Mouse (Mus musculus): ENCODE measurements around the gene Myl7. TPM values are rescaled to one million over a fixed set of nuclear protein-coding genes. Genes with fewer than 3 reads are reported as not detected.

Gene Myl7
- polyA plus RNA-seq, 1 experiment: not detected

Other genes with a start within 250 kb of the Myl7 start
- gene Mrps24, start 183.1 kb downstream of the Myl7 start, polyA plus RNA-seq (2012; ENCODE audit: insufficient read depth, insufficient read length, missing spikeins): 191 and 238 TPM in 2 replicates
- 30.8 and 34.1 TPM in 2 replicates for gene Urgcp, start 136.4 kb downstream of the Myl7 start, polyA plus RNA-seq (2012; ENCODE audit: insufficient read depth, insufficient read length, missing spikeins)
- 18.7 and 21.8 TPM in 2 replicates for gene Dbnl, start 110.3 kb downstream of the Myl7 start, polyA plus RNA-seq (2012; ENCODE audit: insufficient read depth, insufficient read length, missing spikeins)
- 40.4 and 46.7 TPM in 2 replicates for gene Pgam2, start 95.0 kb downstream of the Myl7 start, polyA plus RNA-seq (2012; ENCODE audit: insufficient read depth, insufficient read length, missing spikeins)
- gene Polm, start 60.8 kb downstream of the Myl7 start, polyA plus RNA-seq (2012; ENCODE audit: insufficient read depth, insufficient read length, missing spikeins): 2.1 and 2.9 TPM in 2 replicates
- 9.8 and 10.7 TPM in 2 replicates for gene Aebp1, start 36.8 kb downstream of the Myl7 start, polyA plus RNA-seq (2012; ENCODE audit: insufficient read depth, insufficient read length, missing spikeins)
- gene Pold2, start 20.5 kb downstream of the Myl7 start, polyA plus RNA-seq (2012; ENCODE audit: insufficient read depth, insufficient read length, missing spikeins): 33.6 and 43.7 TPM in 2 replicates
- gene Gck, start 51.3 kb upstream of the Myl7 start, polyA plus RNA-seq (2012; ENCODE audit: insufficient read depth, insufficient read length, missing spikeins): 1.5 TPM in 1 of 2 replicates, not detected in the other
- 42.9 TPM in 2 replicates for gene Ykt6, start 56.9 kb upstream of the Myl7 start, polyA plus RNA-seq (2012; ENCODE audit: insufficient read depth, insufficient read length, missing spikeins)
- 12.1 and 18.6 TPM in 2 replicates for gene Camk2b, start 167.6 kb upstream of the Myl7 start, polyA plus RNA-seq (2012; ENCODE audit: insufficient read depth, insufficient read length, missing spikeins)

All from brown adipose tissue, adult 24 weeks (tissue).